ENCODE assay signal across 9 mouse cellular contexts in the genomic region with DNA sequence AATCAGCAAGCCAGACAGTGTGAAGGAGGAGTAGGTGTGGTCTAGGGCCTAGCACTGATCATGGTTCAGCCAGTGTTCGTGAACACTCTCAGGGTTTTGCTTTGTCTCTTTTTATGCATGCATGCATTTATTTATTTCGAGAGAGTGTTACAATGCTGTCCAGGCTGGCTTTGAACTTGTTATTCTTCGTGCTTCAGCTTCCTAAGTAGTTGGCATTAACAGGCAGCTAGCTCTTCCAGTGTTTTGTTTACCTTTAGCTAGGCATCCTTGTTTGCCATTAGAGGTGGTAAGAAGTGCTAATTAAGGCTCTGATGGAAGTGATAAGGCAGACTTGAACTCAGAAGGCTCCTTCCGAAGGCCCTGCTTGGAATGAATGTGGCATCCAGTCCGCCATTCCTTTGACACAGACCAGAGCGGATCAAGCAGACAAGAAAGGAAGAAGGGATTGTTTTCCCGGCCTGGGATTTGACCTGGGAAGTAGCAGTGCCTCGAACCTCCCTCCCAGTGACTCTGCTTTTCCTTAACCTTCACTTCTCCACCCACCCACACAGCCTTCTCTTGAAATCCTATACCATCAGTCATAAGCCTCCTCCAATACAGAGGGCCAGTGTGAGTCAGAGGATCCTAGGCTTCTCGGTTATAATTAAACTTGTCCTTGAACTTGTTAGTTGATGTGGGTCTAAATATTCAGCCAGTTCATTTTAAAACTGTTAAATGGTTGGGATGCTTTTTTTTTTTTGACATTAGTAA. TPM values are rescaled to one million over a fixed set of nuclear protein-coding genes. Genes with fewer than 3 reads are reported as not detected.
DNase-seq lines count a peak whose midpoint lies in the region; ATAC-seq lines count a peak whose summit lies in the region.
"Had no signal": no experiment of that assay in that cellular context is flagged by ENCODE, and none has a peak within 500 bp of the region (broad histone marks: within the 10 kb centered on the region; RNA-seq: fewer than 3 reads in every experiment).

No protein-coding gene starts in this region.

- H3K9me3 ChIP-seq in megakaryocyte, embryonic 14.5 days = no peaks in the 10 kb centered on the region
- H3K9me3 ChIP-seq in limb, embryonic 12.5 days = no peaks in the 10 kb centered on the region
- no peaks in the 10 kb centered on the region for H3K9me3 ChIP-seq in stomach, embryonic 16.5 days (replicated peaks; ENCODE audit: control insufficient read depth, low read length)

- H3K36me3 ChIP-seq in megakaryocyte, embryonic 14.5 days (replicated peaks; ENCODE audit: low read length) = peaks cover 7% of the 10 kb centered on the region
- H3K36me3 ChIP-seq in limb, embryonic 12.5 days = no peaks in the 10 kb centered on the region
- H3K36me3 ChIP-seq in stomach, embryonic 16.5 days (ENCODE audit: control insufficient read depth, insufficient read depth, low read length) = no peaks in the 10 kb centered on the region

- H3K4me2 ChIP-seq in limb, embryonic 12.5 days = peak overlapping the region; percentile 67
- peak overlapping the region; percentile 77 for H3K4me2 ChIP-seq in stomach, embryonic 16.5 days (ENCODE audit: low read depth, low read length)

- peaks cover 70% of the 10 kb centered on the region for H3K4me1 ChIP-seq in megakaryocyte, embryonic 14.5 days
- H3K4me1 ChIP-seq in limb, embryonic 12.5 days (replicated peaks) = peaks cover 33% of the 10 kb centered on the region
- H3K4me1 ChIP-seq in stomach, embryonic 16.5 days (ENCODE audit: control insufficient read depth, insufficient read depth, low read length) = peaks cover 21% of the 10 kb centered on the region

- intact Hi-C loops in gastrocnemius, postnatal 14 days (cut with DNase I; ENCODE audit: low total_unique reads) = no loop called here

- H3K9ac ChIP-seq in limb, embryonic 12.5 days (replicated peaks) = no peak overlapping the region
- 0 out of 2 replicates have a peak overlapping the region, but pooled peaks have one; percentile 2 for H3K9ac ChIP-seq in stomach, embryonic 16.5 days (ENCODE audit: low read length)

- no peak for ATAC-seq in megakaryocyte, adult 5-6 weeks (ENCODE audit: poor library complexity, severe bottlenecking)
- 0 out of 2 replicates have a peak, but pooled peaks have one; percentile 15 for ATAC-seq in erythroblast, adult 5-6 weeks (replicated peaks; ENCODE audit: low FRiP score, poor library complexity, severe bottlenecking)
- ATAC-seq in limb, embryonic 12.5 days (ENCODE audit: insufficient number of reproducible peaks, insufficient read depth, low FRiP score, low TSS enrichment, low read depth) = no peak
- ATAC-seq in stomach, embryonic 16.5 days (ENCODE audit: insufficient read depth, low FRiP score) = no peak

- DNase-seq in gastrocnemius, postnatal 14 days = no peak
- no peak for DNase-seq in layer of hippocampus, postnatal 14 days (ENCODE audit: low spot score in 2 of 2)
- DNase-seq in spleen, adult 18-20 months = no peak
- DNase-seq: kidney, postnatal 36 days had no signal

- H3K27me3 ChIP-seq in megakaryocyte, embryonic 14.5 days (replicated peaks) = no peaks in the 10 kb centered on the region
- no peaks in the 10 kb centered on the region for H3K27me3 ChIP-seq in limb, embryonic 12.5 days
- H3K27me3 ChIP-seq in stomach, embryonic 16.5 days (ENCODE audit: control insufficient read depth, insufficient read depth, low read length) = no peaks in the 10 kb centered on the region

- H3K27ac ChIP-seq in limb, embryonic 12.5 days = no peak overlapping the region
- no peak overlapping the region for H3K27ac ChIP-seq in stomach, embryonic 16.5 days (ENCODE audit: low read length)

- H3K4me3 ChIP-seq in megakaryocyte, embryonic 14.5 days (replicated peaks) = peak overlapping the region; percentile 99
- H3K4me3 ChIP-seq in limb, embryonic 12.5 days (replicated peaks) = peak overlapping the region; percentile 80
- H3K4me3 ChIP-seq in stomach, embryonic 16.5 days (replicated peaks; ENCODE audit: low read length) = peak overlapping the region; percentile 93; the same call in 1 of the 2 replicates

- WGBS in limb, embryonic 12.5 days = 42% methylated on average over 9 of the region's 9 CpGs
- WGBS in stomach, embryonic 16.5 days = 38% methylated on average over 9 of the region's 9 CpGs

RNA-seq across cellular contexts. Expression of gene Prkaa1, which starts 1.7 kb away (rescaled TPM):
- 0.47 and 0.93 TPM in 2 replicates for polyA plus RNA-seq in megakaryocyte, embryonic 14.5 days (2012; ENCODE audit: insufficient read depth, low replicate concordance)
- 36.2 and 42.8 TPM in 2 replicates for total RNA-seq in megakaryocyte, adult 5-6 weeks (2015)
- total RNA-seq in megakaryocyte, adult 5-6 weeks (2017) = 30.5 and 31.1 TPM in 2 replicates
- total RNA-seq in erythroblast, adult 5-6 weeks (2015; ENCODE audit: low replicate concordance) = 13.6 and 19.8 TPM in 2 replicates
- 12.0 and 14.8 TPM in 2 replicates for total RNA-seq in erythroblast, adult 5-6 weeks (2017; ENCODE audit: low replicate concordance)
- polyA plus RNA-seq in limb, embryonic 12.5 days (2016; fragmentation: Nextera tagmentation; extraction: Ambion mirVana) = 16.1 and 17.5 TPM in 2 replicates
- polyA plus RNA-seq in stomach, embryonic 16.5 days (2015; fragmentation: Nextera tagmentation; extraction: Ambion mirVana) = 24.2 and 25.1 TPM in 2 replicates
- total RNA-seq in gastrocnemius, postnatal 14 days (2021) = 10 to 100 TPM; 13.5 to 13.8 TPM
- 10 to 100 TPM; 19.2 to 20.8 TPM for total RNA-seq in layer of hippocampus, postnatal 14 days (2021)

RNA-seq across cellular contexts. Expression of gene Rpl37, which starts 28.9 kb away (rescaled TPM):
- 7.1 and 79.8 TPM in 2 replicates for polyA plus RNA-seq in megakaryocyte, embryonic 14.5 days (2012; ENCODE audit: insufficient read depth, low replicate concordance)
- total RNA-seq in megakaryocyte, adult 5-6 weeks (2015) = 917 and 975 TPM in 2 replicates
- total RNA-seq in megakaryocyte, adult 5-6 weeks (2017) = 1,352 and 1,548 TPM in 2 replicates
- total RNA-seq in erythroblast, adult 5-6 weeks (2015; ENCODE audit: low replicate concordance) = 167 and 232 TPM in 2 replicates
- 170 and 249 TPM in 2 replicates for total RNA-seq in erythroblast, adult 5-6 weeks (2017; ENCODE audit: low replicate concordance)
- 582 and 603 TPM in 2 replicates for polyA plus RNA-seq in limb, embryonic 12.5 days (2016; fragmentation: Nextera tagmentation; extraction: Ambion mirVana)
- polyA plus RNA-seq in stomach, embryonic 16.5 days (2015; fragmentation: Nextera tagmentation; extraction: Ambion mirVana) = 412 and 593 TPM in 2 replicates
- 100 to 1,000 TPM; 256 to 280 TPM for total RNA-seq in gastrocnemius, postnatal 14 days (2021)
- total RNA-seq in layer of hippocampus, postnatal 14 days (2021) = 100 to 1,000 TPM; 210 to 230 TPM

RNA-seq across cellular contexts. Expression of gene Card6, which starts 37.0 kb away (rescaled TPM):
- polyA plus RNA-seq in megakaryocyte, embryonic 14.5 days (2012; ENCODE audit: insufficient read depth, low replicate concordance) = 0.09 TPM in 1 of 2 replicates, not detected in the other
- 8.9 and 9.7 TPM in 2 replicates for total RNA-seq in megakaryocyte, adult 5-6 weeks (2015)
- 5.2 and 6.0 TPM in 2 replicates for total RNA-seq in megakaryocyte, adult 5-6 weeks (2017)
- 1.7 TPM in 1 of 2 replicates, not detected in the other for total RNA-seq in erythroblast, adult 5-6 weeks (2015; ENCODE audit: low replicate concordance)
- total RNA-seq in erythroblast, adult 5-6 weeks (2017; ENCODE audit: low replicate concordance) = 0.42 and 1.3 TPM in 2 replicates
- 0.70 and 0.73 TPM in 2 replicates for polyA plus RNA-seq in limb, embryonic 12.5 days (2016; fragmentation: Nextera tagmentation; extraction: Ambion mirVana)
- 1.3 and 2.4 TPM in 2 replicates for polyA plus RNA-seq in stomach, embryonic 16.5 days (2015; fragmentation: Nextera tagmentation; extraction: Ambion mirVana)
- total RNA-seq in gastrocnemius, postnatal 14 days (2021) = 1 to 10 TPM; 1.4 to 1.8 TPM
- total RNA-seq in layer of hippocampus, postnatal 14 days (2021) = 1 to 10 TPM; 2.0 to 3.7 TPM

RNA-seq across cellular contexts. Expression of gene Ttc33, which starts 40.0 kb away (rescaled TPM):
- polyA plus RNA-seq in megakaryocyte, embryonic 14.5 days (2012; ENCODE audit: insufficient read depth, low replicate concordance) = 18.4 TPM in 1 of 2 replicates, not detected in the other
- total RNA-seq in megakaryocyte, adult 5-6 weeks (2015) = 21.6 and 23.1 TPM in 2 replicates
- 34.1 and 38.5 TPM in 2 replicates for total RNA-seq in megakaryocyte, adult 5-6 weeks (2017)
- total RNA-seq in erythroblast, adult 5-6 weeks (2015; ENCODE audit: low replicate concordance) = 12.3 and 29.4 TPM in 2 replicates
- 26.4 and 28.4 TPM in 2 replicates for total RNA-seq in erythroblast, adult 5-6 weeks (2017; ENCODE audit: low replicate concordance)
- 38.1 and 40.9 TPM in 2 replicates for polyA plus RNA-seq in limb, embryonic 12.5 days (2016; fragmentation: Nextera tagmentation; extraction: Ambion mirVana)
- 35.4 and 36.9 TPM in 2 replicates for polyA plus RNA-seq in stomach, embryonic 16.5 days (2015; fragmentation: Nextera tagmentation; extraction: Ambion mirVana)
- 10 to 100 TPM; 32.6 to 37.3 TPM for total RNA-seq in gastrocnemius, postnatal 14 days (2021)
- 10 to 100 TPM; 53.2 to 64.4 TPM for total RNA-seq in layer of hippocampus, postnatal 14 days (2021)
